Mouse (Mus musculus): ENCODE measurements at regions not wholly inside any gene's neighbourhood (a gene's known extent, or its start where the extent isn't known, plus 50 kb on each side); places are given as distances from the start of the nearest gene placed in this dataset.

- no peak for ATAC-seq (ENCODE audit: low FRiP score)
- WGBS = 90% methylated on average over 6 of the region's 6 CpGs
- Histone ChIP-seq H3K4me3 (ENCODE audit: low read depth, low read length) (no peak overlapping the region), H3K27me3 (ENCODE audit: insufficient read depth, low read length) (no peaks in the 10 kb centered on the region), H3K36me3 (ENCODE audit: insufficient read depth, low read length) (no peaks in the 10 kb centered on the region), H3K9me3 (ENCODE audit: low read length) (no peaks in the 10 kb centered on the region), H3K4me2 (ENCODE audit: low read depth, low read length, poor library complexity, severe bottlenecking) (no peak overlapping the region), H3K9ac (replicated peaks; ENCODE audit: low read length, poor library complexity, severe bottlenecking) (no peak overlapping the region), H3K4me1 (ENCODE audit: insufficient read depth, low read length) (no peaks in the 10 kb centered on the region), H3K27ac (ENCODE audit: low read depth, low read length) (no peak overlapping the region)
- peak; percentile 10 for DNase-seq (ENCODE audit: low spot score)
- TF ChIP-seq CTCF (IDR thresholded peaks at IDR 0.05) = no peak
Measured at GRCm38 (mm10) chr9:115654933-115655332, 254.3 kb upstream of the Gadl1 start.

GRCm38 (mm10) chr9:115656538-115656937 is 252.7 kb upstream of the Gadl1 start:
- no peak for TF ChIP-seq CTCF (IDR thresholded peaks at IDR 0.05)
- H3K9ac ChIP-seq (replicated peaks; ENCODE audit: low read length, poor library complexity, severe bottlenecking) = no peak overlapping the region

DNA sequence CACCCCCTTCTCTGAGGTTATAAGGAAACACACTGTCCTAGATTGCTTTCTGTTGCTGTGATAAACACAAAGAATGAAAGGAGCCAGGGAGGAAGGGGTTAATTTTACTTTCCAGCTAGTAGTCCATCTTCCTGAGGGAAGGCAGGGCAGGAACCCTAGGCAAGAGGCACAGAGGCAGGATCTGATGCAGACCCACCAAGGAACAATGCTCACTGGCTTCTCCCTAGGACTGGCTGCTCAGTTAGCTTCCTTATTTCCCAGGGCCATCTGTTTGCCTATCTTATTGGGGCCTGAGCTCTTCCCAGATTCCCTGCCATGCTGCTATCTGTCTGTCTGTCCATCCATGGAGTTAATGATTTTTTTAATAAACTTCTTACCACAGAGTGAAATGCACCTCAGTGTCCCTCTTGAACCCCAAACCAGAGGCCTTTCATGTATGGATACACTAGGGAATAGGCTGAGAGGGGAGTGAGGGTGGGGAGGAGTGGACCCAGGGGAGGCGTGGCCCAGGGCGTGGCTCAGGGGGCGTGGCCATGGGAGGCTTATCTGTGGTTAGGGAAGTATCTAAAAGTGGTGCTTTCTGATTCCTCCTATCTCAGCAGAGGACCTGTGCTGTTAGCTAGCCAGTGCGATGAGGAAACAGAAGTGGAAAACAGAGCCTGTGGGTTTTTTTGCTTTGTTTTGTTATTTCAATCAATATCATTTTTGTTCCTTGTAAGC is 252.1 kb upstream of the Gadl1 start:
- DNase-seq (ENCODE audit: low spot score) = no peak
- H3K4me3 ChIP-seq (ENCODE audit: low read depth, low read length) = no peak overlapping the region
- WGBS = 65% methylated on average over 4 of the region's 4 CpGs
- no peaks in the 10 kb centered on the region for H3K4me1 ChIP-seq (ENCODE audit: insufficient read depth, low read length)
- no peak for TF ChIP-seq CTCF (IDR thresholded peaks at IDR 0.05)
- no peak overlapping the region for H3K4me2 ChIP-seq (ENCODE audit: low read depth, low read length, poor library complexity, severe bottlenecking)
- H3K9me3 ChIP-seq (ENCODE audit: low read length) = no peaks in the 10 kb centered on the region
- no peak overlapping the region for H3K9ac ChIP-seq (replicated peaks; ENCODE audit: low read length, poor library complexity, severe bottlenecking)
- H3K27me3 ChIP-seq (ENCODE audit: insufficient read depth, low read length) = no peaks in the 10 kb centered on the region
- no peak for ATAC-seq (ENCODE audit: low FRiP score)
- H3K36me3 ChIP-seq (ENCODE audit: insufficient read depth, low read length) = no peaks in the 10 kb centered on the region
- no peak overlapping the region for H3K27ac ChIP-seq (ENCODE audit: low read depth, low read length)

More at GRCm38 (mm10) chr9:115656538-115656937, 252.7 kb upstream of the Gadl1 start:
- no peak overlapping the region for H3K4me3 ChIP-seq (ENCODE audit: low read depth, low read length)
- no peak for ATAC-seq (ENCODE audit: low FRiP score)
- no peaks in the 10 kb centered on the region for H3K36me3 ChIP-seq (ENCODE audit: insufficient read depth, low read length)
- 77% methylated on average over 2 of the region's 2 CpGs for WGBS
- DNase-seq (ENCODE audit: low spot score) = no peak
- no peak overlapping the region for H3K27ac ChIP-seq (ENCODE audit: low read depth, low read length)
- H3K9me3 ChIP-seq (ENCODE audit: low read length) = no peaks in the 10 kb centered on the region
- H3K27me3 ChIP-seq (ENCODE audit: insufficient read depth, low read length) = no peaks in the 10 kb centered on the region
- no peaks in the 10 kb centered on the region for H3K4me1 ChIP-seq (ENCODE audit: insufficient read depth, low read length)
- H3K4me2 ChIP-seq (ENCODE audit: low read depth, low read length, poor library complexity, severe bottlenecking) = no peak overlapping the region

DNA sequence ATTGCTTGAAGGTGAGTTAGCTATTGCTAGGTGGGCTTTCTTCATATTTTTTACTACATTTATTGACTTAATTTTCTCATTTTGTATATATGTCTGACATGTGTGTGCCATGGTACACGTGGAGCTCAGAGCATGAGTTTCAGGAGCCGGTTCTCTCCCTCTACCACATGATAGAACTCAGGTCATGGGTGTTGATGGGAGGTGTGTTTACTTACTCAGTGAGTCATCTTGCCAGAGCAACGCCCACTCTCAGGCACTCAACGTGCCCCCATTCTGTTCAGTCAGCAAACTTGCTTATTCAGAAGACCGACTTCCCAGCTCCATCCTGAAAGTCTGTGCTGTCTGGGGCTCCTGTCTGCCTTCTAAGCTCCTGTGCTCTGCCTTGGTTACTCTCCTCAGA is 250.8 kb upstream of the Gadl1 start:
- 92% methylated on average over 5 of the region's 5 CpGs for WGBS
- no peak for DNase-seq (ENCODE audit: low spot score)
- Histone ChIP-seq H3K27me3 (ENCODE audit: insufficient read depth, low read length) (no peaks in the 10 kb centered on the region), H3K4me1 (ENCODE audit: insufficient read depth, low read length) (no peaks in the 10 kb centered on the region), H3K27ac (ENCODE audit: low read depth, low read length) (no peak overlapping the region), H3K4me3 (ENCODE audit: low read depth, low read length) (no peak overlapping the region), H3K9ac (replicated peaks; ENCODE audit: low read length, poor library complexity, severe bottlenecking) (no peak overlapping the region), H3K9me3 (ENCODE audit: low read length) (no peaks in the 10 kb centered on the region), H3K4me2 (ENCODE audit: low read depth, low read length, poor library complexity, severe bottlenecking) (no peak overlapping the region), H3K36me3 (ENCODE audit: insufficient read depth, low read length) (no peaks in the 10 kb centered on the region)
- no peak for TF ChIP-seq CTCF (IDR thresholded peaks at IDR 0.05)
- ATAC-seq (ENCODE audit: low FRiP score) = no peak

GRCm38 (mm10) chr9:115660371-115660770 is 248.9 kb upstream of the Gadl1 start:
- ATAC-seq (ENCODE audit: low FRiP score) (no peak), DNase-seq (ENCODE audit: low spot score) (no peak)
- no peaks in the 10 kb centered on the region for H3K4me1 ChIP-seq (ENCODE audit: insufficient read depth, low read length)
- H3K4me2 ChIP-seq (ENCODE audit: low read depth, low read length, poor library complexity, severe bottlenecking) = no peak overlapping the region
- no peak for TF ChIP-seq CTCF (IDR thresholded peaks at IDR 0.05)
- H3K27me3 ChIP-seq (ENCODE audit: insufficient read depth, low read length) = no peaks in the 10 kb centered on the region
- 90% methylated on average over 1 of the region's 1 CpGs for WGBS
- H3K9ac ChIP-seq (replicated peaks; ENCODE audit: low read length, poor library complexity, severe bottlenecking) = no peak overlapping the region
- no peak overlapping the region for H3K4me3 ChIP-seq (ENCODE audit: low read depth, low read length)
- no peaks in the 10 kb centered on the region for H3K36me3 ChIP-seq (ENCODE audit: insufficient read depth, low read length)
- no peaks in the 10 kb centered on the region for H3K9me3 ChIP-seq (ENCODE audit: low read length)
- H3K27ac ChIP-seq (ENCODE audit: low read depth, low read length) = no peak overlapping the region

DNA sequence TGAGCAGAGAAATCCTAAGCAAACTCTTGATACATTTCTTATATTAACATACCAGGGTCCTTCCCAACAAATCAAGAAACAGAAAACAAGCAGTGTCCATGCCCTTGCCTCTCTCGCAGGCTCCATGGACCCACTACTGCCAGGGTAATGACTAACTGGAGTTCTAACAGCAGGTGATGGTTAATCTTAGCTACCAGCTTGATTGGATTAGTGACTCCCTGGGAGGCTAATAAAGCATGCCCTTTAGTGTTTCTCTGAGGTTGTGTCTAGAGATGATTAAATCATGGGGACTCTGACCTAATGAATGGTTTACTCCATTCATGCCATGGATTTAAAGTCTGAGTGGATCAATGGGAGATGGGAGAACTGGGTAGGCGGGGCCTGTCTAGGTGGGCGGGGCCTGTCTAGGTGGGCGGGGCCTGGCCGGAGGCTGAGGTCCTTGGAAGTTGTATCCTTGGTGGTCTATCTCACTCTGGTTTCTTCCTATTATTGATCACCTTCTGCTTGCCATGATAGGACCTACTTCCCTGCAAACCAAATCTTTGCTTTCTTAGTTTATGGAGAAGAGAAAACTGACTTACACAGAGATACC is 247.3 kb upstream of the Gadl1 start:
- TF ChIP-seq CTCF (IDR thresholded peaks at IDR 0.05) = no peak
- Histone ChIP-seq H3K9me3 (ENCODE audit: low read length) (no peaks in the 10 kb centered on the region), H3K27ac (ENCODE audit: low read depth, low read length) (no peak overlapping the region), H3K4me1 (ENCODE audit: insufficient read depth, low read length) (no peaks in the 10 kb centered on the region), H3K4me2 (ENCODE audit: low read depth, low read length, poor library complexity, severe bottlenecking) (no peak overlapping the region), H3K27me3 (ENCODE audit: insufficient read depth, low read length) (no peaks in the 10 kb centered on the region), H3K9ac (replicated peaks; ENCODE audit: low read length, poor library complexity, severe bottlenecking) (no peak overlapping the region), H3K36me3 (ENCODE audit: insufficient read depth, low read length) (no peaks in the 10 kb centered on the region), H3K4me3 (ENCODE audit: low read depth, low read length) (no peak overlapping the region)
- DNase-seq (ENCODE audit: low spot score) (no peak), ATAC-seq (ENCODE audit: low FRiP score) (no peak)
- WGBS = 38% methylated on average over 5 of the region's 5 CpGs
